Mouse (Mus musculus): ENCODE measurements around the gene Sik3. TPM values are rescaled to one million over a fixed set of nuclear protein-coding genes. Genes with fewer than 3 reads are reported as not detected.

The Sik3 gene
- total RNA-seq, 4 experiments from 2014 or later, result 36.6 to 42.4 (median 39.7) TPM

GRCm38 (mm10) chr9:46015831-46016230 is 3.2 kb downstream of the Sik3 start:
- peak; percentile 17 to 37 for DNase-seq (ENCODE audit: low spot score in 2 of 2)

DNA sequence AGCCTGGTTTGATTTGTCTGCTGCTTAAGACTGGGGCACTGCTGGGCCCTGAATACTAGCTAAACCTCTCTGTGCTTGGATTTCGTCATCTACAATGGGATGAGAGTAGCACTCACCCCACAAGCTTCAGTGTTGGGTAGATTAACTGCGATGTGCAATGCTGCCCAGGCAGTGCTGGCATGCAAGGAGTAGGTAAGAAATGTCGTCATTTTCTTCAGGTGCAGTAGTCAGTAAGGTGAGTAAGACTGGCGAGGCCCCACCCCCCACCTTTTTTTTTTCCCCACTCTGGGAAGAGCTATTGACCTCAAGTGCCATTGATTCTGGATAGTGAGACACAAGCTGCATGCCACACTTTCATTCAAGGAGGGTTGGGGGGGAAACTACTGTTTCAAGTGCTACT is 3.8 kb downstream of the Sik3 start:
- no peak for DNase-seq (ENCODE audit: low spot score in 2 of 2)

GRCm38 (mm10) chr9:46018316-46018715 is 5.7 kb downstream of the Sik3 start:
- DNase-seq (ENCODE audit: low spot score in 2 of 2), result no peak

DNA sequence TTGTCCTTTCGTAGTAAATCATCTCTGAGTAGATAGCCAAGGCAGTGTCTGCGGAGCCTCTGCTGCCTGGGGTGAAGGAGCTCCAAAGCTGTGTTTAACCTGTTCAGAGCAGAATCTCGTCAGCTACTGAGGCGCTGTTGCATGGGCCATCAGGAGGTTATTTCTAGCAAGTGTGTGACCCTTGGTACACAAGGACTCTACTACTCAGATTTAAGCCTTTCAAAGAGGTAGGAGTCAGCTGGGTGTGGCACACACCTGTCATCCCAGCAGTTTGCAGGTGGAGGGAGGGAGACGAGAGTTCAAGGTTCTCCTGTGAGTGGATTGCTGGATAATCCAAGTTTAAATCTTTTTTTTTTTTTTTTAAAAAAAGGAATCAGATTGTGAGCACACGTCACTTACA is 7.4 kb downstream of the Sik3 start:
- DNase-seq (ENCODE audit: low spot score in 2 of 2), result no peak

- peak; percentile 34 to 46 for DNase-seq (ENCODE audit: low spot score in 2 of 2)
Measured at GRCm38 (mm10) chr9:46023591-46023990, 11.0 kb downstream of the Sik3 start.

DNA sequence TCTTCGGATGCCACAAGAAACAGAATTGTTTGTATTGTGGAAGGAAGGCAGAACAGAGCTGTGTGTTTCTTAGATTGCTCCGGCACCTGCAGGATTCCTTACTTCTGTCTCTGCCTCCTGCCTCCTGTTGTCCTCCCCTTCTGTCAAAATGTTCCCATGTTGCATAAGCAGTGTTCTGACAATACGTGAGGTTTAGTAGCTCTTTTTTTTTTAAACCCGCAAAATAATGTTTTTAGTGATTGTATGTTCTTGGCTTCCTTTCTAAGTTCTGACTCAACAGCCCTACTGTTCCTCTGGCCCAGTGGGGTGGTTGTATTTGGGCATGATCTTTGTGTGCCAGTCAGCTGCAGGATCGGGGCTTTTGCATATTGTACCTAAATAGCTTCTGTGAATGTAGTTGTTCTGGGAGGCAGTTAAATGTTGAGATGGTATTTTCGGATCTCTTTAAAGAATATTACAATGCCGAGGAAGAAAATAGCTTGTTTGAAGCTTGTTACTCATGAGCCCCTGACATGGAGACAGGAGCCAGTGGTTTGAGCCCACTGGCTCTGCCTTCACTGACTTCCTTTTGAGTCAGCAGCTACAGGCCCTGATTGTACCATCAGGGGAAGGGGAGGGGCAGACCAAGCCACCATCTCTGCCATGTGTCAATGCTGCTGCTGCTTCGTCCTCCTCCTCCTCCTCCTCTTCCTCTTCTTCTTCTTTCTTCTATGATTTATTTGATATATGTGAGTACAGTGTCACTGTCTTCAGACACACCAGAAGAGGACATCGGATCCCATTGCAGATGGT is 13.6 kb downstream of the Sik3 start:
- no peak for DNase-seq (ENCODE audit: low spot score in 2 of 2)

DNA sequence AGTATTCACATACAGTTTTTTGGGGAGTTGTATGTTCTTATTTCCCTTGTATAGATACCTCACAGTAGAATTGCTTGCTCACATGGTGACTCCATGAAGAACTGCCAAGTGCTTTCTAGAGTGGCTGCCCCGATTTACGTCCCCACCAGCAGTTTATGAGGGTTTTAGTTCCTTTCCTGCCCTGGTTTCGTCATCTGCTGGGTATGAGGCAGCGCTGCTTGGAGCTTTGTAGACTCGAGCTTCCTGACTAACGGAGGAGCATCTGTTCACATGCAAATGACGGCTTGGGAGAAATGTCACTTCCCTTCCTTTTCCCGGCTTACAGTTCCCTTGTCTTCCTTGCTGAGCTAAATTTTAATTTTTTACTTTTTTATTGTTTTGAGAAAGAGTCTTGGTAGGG is 15.4 kb downstream of the Sik3 start:
- no peak for DNase-seq (ENCODE audit: low spot score in 2 of 2)

DNA sequence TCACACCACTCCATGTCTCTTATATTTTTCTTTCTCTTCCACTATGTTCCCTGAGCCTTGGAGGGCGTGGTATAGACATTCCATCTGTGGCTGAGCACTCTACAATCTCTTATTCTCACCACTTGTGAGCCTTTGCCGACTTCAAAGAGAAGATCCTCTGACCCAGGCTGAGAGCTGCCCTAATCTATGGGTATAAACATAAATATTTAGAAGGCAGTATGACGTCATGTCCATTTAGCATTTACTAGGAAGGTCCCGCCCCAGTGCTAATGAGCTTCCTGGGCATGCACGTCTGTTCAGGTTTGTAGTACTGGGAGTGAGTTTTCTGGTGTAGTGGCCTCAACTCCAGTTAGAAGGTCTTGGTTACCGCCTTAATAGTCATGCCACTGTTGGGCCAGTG is 16.9 kb downstream of the Sik3 start:
- no peak for DNase-seq (ENCODE audit: low spot score in 2 of 2)

GRCm38 (mm10) chr9:46030184-46030583 is 17.6 kb downstream of the Sik3 start:
- no peak for DNase-seq (ENCODE audit: low spot score in 2 of 2)

DNA sequence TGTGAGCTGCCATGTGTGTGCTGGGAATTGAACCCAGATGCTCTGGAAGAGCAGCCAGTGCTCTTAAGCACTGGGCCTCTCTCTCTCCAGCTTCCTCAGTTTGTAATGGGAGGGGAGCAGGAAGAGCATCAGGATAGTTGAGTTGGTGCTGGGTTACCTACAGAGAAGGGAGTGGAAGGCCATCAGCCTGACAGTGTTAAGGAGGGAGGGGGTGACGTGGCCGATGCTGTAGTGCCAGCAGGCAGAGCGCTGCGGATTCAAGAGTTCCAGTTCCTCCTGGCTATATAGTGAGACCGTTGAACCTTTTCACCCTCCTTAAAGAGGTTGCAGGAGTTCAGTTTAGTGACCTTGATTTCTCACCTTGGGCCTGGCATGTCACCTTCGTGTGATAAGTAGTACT is 18.3 kb downstream of the Sik3 start:
- no peak for DNase-seq (ENCODE audit: low spot score in 2 of 2)

DNA sequence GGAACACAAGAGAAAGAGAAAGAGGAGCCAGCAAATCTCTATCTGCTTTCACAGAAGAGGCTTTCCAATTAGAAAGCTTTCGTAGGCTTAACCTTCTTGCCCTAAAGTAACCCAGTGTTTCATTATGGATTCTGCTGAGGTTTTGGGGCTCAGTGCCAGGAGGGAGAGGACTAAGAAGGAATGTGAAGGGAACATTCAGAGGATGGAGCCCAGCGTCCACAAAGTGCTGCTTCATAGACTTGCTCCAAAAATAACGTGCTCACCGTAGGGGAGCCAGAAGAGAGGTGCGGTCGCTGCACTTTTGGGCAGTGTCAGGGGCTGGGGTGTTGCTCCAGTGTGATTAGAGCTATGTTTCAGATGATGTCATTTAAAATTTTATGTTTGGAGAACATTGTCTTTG is 19.6 kb downstream of the Sik3 start:
- peak; percentile 34 to 35 for DNase-seq (ENCODE audit: low spot score in 2 of 2)

DNA sequence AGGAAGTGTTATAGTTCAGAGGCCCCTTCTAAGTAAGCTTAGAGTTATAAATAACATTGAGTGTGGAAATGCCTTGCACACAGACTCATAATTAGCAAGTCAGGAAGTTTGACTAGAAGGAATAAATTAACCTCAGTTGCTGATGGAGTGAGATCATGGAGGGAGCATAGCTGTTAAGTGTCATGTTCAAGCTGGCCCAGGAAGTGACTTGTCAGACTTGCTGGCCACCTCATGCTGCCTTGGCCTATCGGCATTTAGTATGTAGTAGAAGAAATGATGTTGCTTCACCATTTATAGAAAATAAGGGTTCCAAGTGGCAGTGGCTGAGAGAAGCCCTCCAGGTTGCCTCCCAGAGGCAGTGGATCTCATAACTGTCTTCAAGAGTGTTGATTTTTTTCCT is 20.4 kb downstream of the Sik3 start:
- no peak for DNase-seq (ENCODE audit: low spot score in 2 of 2)

DNA sequence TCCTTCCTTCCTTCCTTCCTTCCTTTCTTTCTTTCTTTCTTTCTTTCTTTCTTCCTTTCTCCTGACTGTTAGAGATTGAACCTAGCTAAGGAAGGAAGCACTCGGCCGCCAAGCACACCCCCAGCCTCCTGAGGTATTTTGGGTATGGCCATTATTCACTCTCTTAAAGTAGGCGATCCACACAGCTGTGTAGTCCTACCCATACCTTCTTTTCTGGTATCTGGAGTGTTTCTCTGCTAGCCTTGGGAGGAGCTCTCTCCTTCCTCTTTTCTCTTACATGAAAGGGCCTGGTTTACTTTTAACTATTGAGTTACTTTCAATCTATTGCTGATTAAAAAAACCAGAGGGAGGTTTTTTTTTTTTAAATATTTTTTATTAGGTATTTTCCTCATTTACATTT is 21.2 kb downstream of the Sik3 start:
- no peak for DNase-seq (ENCODE audit: low spot score in 2 of 2)

- DNase-seq (ENCODE audit: low spot score in 2 of 2), result no peak
Measured at GRCm38 (mm10) chr9:46035290-46035871, 22.8 kb downstream of the Sik3 start.

- DNase-seq (ENCODE audit: low spot score in 2 of 2), result no peak
Measured at GRCm38 (mm10) chr9:46036881-46037280, 24.3 kb downstream of the Sik3 start.

DNA sequence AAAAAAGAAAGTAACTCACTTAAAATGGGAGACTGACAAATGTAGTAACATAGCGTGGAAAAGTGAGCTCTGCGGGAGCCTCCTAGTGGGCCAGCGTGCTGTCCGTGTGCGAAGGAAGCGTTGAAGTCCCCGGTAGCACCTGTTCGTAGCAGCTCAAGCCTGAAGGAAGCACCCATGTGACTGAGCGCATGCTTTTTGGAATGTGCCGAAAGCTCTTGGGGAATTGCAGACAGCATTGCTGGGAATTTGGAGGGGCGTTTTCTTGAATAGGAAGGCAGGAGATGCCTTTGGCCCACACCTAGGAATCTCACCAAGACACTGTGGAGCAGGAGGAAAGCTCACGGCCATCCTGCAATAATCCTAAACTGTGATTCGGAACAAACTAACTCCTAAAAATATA is 26.2 kb downstream of the Sik3 start:
- DNase-seq (ENCODE audit: low spot score in 2 of 2), result no peak

- DNase-seq (ENCODE audit: low spot score in 2 of 2), result no peak
Measured at GRCm38 (mm10) chr9:46041186-46041585, 28.6 kb downstream of the Sik3 start.

DNA sequence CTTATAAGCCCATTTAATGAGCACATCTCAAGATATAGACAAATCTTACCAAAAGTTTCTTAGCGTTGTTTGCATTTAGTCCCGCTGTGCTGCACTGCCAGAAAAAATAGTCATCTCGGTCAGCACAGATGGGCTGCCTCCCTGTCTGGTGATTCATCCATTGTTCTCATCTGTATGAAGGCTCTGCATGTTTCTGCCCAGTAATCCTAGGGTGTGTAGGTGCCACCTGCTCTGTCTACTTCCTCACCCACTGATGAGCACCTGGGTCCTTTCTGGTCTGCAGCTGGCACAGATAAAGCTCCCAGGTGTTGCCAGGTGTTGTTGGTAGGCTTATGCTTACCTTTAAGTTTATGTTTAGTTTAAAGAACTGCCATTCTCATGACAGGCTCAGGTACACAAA is 29.8 kb downstream of the Sik3 start:
- DNase-seq (ENCODE audit: low spot score in 2 of 2), result no peak

- DNase-seq (ENCODE audit: low spot score in 2 of 2), result no peak
Measured at GRCm38 (mm10) chr9:46043626-46044025, 31.0 kb downstream of the Sik3 start.

DNA sequence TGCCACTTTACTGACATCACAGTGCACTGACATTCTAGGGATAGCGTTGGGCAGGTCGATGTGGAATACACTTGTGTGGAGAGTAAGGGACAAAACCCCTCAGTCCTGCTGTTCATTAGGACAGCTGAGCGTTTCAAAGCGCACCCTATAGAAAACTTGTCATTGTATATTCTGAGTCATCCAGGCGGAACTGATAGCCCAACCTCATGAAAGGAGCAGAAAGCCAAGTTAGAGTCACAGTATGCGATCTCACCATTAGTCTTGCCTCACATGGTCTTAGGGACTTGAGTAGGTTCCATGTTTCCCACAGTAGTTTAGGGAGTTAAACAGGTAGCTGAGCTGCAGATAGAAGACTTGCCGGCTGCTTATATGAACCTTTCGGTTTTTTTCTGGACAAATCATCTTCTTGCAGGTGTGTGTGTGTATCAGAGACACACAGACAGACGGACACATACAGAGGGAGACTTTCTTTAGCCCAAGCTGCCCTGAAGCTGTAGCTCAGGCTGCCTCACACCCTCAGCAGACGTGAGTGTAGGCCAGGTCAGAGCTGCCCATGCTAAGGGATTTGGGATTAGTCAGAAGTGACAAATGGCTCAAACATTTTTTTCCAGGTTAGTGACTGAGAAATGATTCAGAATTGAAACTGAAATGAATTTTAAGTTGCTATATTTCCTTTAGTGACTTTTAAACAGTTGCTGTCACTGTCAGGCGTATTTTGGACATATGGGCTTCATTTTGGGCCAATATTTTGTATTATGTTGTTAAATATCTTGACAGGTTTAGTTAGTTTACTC is 34.3 kb downstream of the Sik3 start:
- no peak for DNase-seq (ENCODE audit: low spot score in 2 of 2)

GRCm38 (mm10) chr9:46049525-46049924 is 36.9 kb downstream of the Sik3 start:
- DNase-seq (ENCODE audit: low spot score in 2 of 2), result no peak

DNA sequence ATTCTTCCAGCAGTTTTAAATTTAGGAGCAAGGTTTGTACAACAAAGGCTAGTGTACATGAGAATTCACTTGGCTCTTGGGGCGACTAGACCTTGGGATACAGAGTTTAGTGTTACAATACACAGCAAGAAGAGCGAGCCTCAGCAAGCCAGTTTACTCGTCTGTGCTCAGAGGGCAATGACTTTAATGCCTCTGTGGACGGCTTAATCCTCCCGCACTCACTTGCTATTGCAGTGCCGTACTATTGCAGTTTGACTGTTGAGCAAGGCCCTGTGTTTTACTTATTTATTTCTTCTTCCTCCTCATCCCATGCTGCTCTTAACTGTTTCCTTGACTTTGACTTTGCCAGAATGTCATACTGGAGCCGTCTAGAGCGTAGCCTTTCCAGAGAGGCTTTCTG is 37.6 kb downstream of the Sik3 start:
- no peak for DNase-seq (ENCODE audit: low spot score in 2 of 2)
